Mouse (Mus musculus): Measurements from ENCODE around the gene Fyb2. TPM values are rescaled to one million over a fixed set of nuclear protein-coding genes. Genes with fewer than 3 reads are reported as not detected.

The Fyb2 gene
- total RNA-seq (2015; ENCODE audit: low replicate concordance) (not detected in 2 replicates), total RNA-seq (2017; ENCODE audit: low replicate concordance) (not detected in 2 replicates)

GRCm38 (mm10) chr4:104913291-104914129 is at the start of gene Fyb2:
TSS of gene Fyb2 (plus strand) at chr4:104913456.
- ATAC-seq (replicated peaks; ENCODE audit: low FRiP score, poor library complexity, severe bottlenecking) = no peak

- ATAC-seq (replicated peaks; ENCODE audit: low FRiP score, poor library complexity, severe bottlenecking) = no peak
These were observed 48.9 kb upstream of the Fyb2 start for GRCm38 (mm10) chr4:104864397-104864796.

GRCm38 (mm10) chr4:104869581-104869980 is 43.7 kb upstream of the Fyb2 start:
- ATAC-seq (replicated peaks; ENCODE audit: low FRiP score, poor library complexity, severe bottlenecking) = no peak

GRCm38 (mm10) chr4:104870196-104870595 is 43.1 kb upstream of the Fyb2 start:
- ATAC-seq (replicated peaks; ENCODE audit: low FRiP score, poor library complexity, severe bottlenecking) = no peak

- ATAC-seq (replicated peaks; ENCODE audit: low FRiP score, poor library complexity, severe bottlenecking) = no peak
These were observed 37.4 kb upstream of the Fyb2 start for GRCm38 (mm10) chr4:104875832-104876231.

- no peak for ATAC-seq (replicated peaks; ENCODE audit: low FRiP score, poor library complexity, severe bottlenecking)
These were observed 36.9 kb upstream of the Fyb2 start, which contains the start of gene C8a for GRCm38 (mm10) chr4:104876323-104876722. TSS of gene C8a (minus strand) at chr4:104876398.

GRCm38 (mm10) chr4:104887486-104887885 is 25.8 kb upstream of the Fyb2 start:
- no peak for ATAC-seq (replicated peaks; ENCODE audit: low FRiP score, poor library complexity, severe bottlenecking)

GRCm38 (mm10) chr4:104888499-104889262 is 24.6 kb upstream of the Fyb2 start:
- ATAC-seq (replicated peaks; ENCODE audit: low FRiP score, poor library complexity, severe bottlenecking) = no peak

GRCm38 (mm10) chr4:104891708-104892107 is 21.5 kb upstream of the Fyb2 start:
- no peak for ATAC-seq (replicated peaks; ENCODE audit: low FRiP score, poor library complexity, severe bottlenecking)

- no peak for ATAC-seq (replicated peaks; ENCODE audit: low FRiP score, poor library complexity, severe bottlenecking)
These were observed 19.7 kb upstream of the Fyb2 start for GRCm38 (mm10) chr4:104893588-104893987.

GRCm38 (mm10) chr4:104894004-104894734 is 19.1 kb upstream of the Fyb2 start:
- ATAC-seq (replicated peaks; ENCODE audit: low FRiP score, poor library complexity, severe bottlenecking) = no peak

GRCm38 (mm10) chr4:104902836-104903235 is 10.4 kb upstream of the Fyb2 start:
- no peak for ATAC-seq (replicated peaks; ENCODE audit: low FRiP score, poor library complexity, severe bottlenecking)

- ATAC-seq (replicated peaks; ENCODE audit: low FRiP score, poor library complexity, severe bottlenecking) = no peak
These were observed 8.2 kb upstream of the Fyb2 start for GRCm38 (mm10) chr4:104905049-104905448.

GRCm38 (mm10) chr4:104911685-104912084 is 1.6 kb upstream of the Fyb2 start:
- ATAC-seq (replicated peaks; ENCODE audit: low FRiP score, poor library complexity, severe bottlenecking) = no peak; the same call in 1 of the 2 replicates

GRCm38 (mm10) chr4:104914711-104915247 is 1.5 kb downstream of the Fyb2 start:
- ATAC-seq (replicated peaks; ENCODE audit: low FRiP score, poor library complexity, severe bottlenecking) = no peak

- no peak for ATAC-seq (replicated peaks; ENCODE audit: low FRiP score, poor library complexity, severe bottlenecking)
These were observed 4.8 kb downstream of the Fyb2 start for GRCm38 (mm10) chr4:104918017-104918416.

GRCm38 (mm10) chr4:104925383-104925782 is 12.1 kb downstream of the Fyb2 start:
- ATAC-seq (replicated peaks; ENCODE audit: low FRiP score, poor library complexity, severe bottlenecking) = no peak

- ATAC-seq (replicated peaks; ENCODE audit: low FRiP score, poor library complexity, severe bottlenecking) = no peak
These were observed 15.9 kb downstream of the Fyb2 start for GRCm38 (mm10) chr4:104929165-104929564.

- no peak for ATAC-seq (replicated peaks; ENCODE audit: low FRiP score, poor library complexity, severe bottlenecking)
These were observed 20.4 kb downstream of the Fyb2 start for GRCm38 (mm10) chr4:104933620-104934019.

- ATAC-seq (replicated peaks; ENCODE audit: low FRiP score, poor library complexity, severe bottlenecking) = no peak
These were observed 21.7 kb downstream of the Fyb2 start for GRCm38 (mm10) chr4:104934997-104935396.
